Mouse (Mus musculus): ENCODE measurements around the gene Mucl3.

Gene Mucl3

GRCm38 (mm10) chr17:35643609-35644236 is at the start of gene Mucl3:
TSS of gene Mucl3 (minus strand) at chr17:35643695.
- in situ Hi-C loops (cut with MboI, MseI): no loop called here

DNA sequence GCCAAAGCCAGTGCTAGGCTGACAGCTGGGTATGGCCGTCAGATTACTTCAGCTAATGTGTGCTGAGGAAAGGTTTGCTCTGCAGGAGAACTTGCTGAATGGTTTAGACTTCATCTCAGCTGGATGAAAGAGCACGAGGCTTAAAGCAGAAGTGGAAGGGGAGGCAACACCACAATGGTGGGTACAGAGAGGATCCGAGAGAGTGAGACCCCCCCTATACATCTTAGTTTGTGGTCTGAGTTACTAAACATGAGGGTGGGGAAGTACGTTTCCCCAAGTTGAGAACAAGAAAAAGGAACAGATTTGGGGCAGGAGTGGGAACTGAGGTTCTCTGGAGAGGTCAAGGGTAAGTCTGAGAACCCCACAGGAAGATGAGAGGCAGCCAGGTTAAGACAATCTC is 48.9 kb upstream of the Mucl3 start:
- in situ Hi-C loops (cut with MboI, MseI): no loop called here

DNA sequence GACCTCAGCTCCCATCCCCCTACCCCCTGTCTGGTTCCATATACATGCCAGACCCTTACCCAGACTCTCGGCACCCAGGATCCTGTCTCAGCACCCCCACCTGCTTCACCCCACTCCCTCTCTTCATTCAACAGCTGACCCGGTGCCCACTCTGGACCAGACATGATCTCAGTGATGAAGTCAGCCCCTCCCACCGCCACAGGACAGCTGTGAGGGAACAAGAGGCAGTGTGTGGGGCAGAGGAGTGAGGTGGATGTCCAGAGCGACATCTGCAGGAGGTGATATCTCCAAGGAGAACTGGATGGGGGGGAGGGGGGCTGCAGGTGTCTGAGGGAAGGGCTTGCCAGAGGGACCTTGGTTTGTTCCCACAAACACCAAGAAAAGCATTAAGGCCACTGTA is 48.3 kb upstream of the Mucl3 start:
- in situ Hi-C loops (cut with MboI, MseI): no loop called here

DNA sequence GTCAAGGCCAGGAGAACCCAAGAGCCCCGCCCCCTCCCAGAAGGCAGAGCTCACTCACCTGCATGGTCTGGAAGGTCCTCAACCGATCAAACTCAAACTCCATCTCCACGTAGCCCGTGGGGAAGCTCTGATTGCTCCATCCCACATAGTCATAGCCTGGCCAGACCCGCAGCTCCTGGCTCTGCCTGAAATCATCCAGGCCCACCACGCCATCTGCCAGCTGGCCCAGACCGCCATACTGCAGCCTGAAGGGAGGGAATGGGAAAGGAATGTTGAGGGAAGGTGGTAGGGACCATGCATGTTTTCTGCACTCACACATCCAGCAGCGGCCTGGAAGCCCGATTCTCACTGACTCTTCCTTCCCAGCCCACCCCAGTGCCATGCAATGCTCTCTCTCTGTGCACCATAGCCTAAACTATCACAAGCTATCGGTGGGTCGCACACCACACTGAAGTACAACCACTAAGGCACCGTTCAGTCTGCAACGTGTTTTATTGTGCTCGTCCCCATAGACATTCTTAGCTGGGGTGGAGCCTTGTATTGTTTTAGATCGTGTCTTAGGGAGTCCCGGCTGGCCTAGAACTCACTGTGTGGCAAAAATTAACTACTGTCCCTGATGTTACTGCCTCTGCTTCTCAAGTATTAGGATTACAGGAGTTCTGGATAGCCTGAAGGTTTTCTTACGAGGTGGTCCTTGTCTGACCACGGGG is 46.6 kb upstream of the Mucl3 start:
- in situ Hi-C loops (cut with MboI, MseI): no loop called here

GRCm38 (mm10) chr17:35688347-35689175 is 45.1 kb upstream of the Mucl3 start:
- in situ Hi-C loops (cut with MboI, MseI): no loop called here

DNA sequence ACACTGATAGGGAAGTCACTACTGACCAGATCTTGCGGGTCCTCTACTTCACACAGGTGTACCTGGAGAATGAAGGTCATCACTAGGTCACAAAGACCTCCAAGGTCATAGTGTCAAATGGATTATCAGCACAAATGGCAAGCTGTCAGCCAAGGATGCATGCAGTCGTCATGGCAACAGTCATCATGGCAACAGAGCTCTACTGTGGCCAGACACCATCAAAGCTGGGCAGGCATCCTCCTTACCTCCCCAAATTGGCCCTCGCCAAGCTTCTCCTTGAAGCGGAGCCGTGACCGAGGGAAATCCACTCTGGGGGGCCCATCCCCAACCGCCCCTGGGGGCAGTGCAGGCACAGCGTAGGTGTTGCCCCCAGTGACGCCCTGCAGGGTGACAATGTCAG is 41.6 kb upstream of the Mucl3 start:
- in situ Hi-C loops (cut with MboI, MseI): no loop called here

DNA sequence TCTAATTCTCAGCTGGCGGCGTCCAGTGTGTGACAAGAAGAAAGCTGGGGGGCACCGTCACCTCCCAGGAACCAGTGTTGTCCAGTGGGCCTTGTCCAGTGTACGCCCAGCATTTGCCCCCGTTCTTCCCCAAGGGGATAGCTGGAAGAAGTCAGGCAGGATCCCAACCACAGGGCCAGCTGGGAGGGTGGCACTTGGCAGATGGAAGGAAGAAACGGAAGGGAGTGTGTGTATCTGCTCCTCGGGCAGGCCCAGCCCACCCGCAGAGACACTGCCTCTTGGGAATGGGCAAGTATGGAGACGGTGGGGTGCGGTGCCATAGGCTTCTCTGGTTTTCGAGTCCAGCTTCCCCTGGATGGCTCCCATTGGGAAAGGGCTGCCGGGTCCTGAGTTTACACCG is 38.5 kb upstream of the Mucl3 start:
- in situ Hi-C loops (cut with MboI, MseI): no loop called here

GRCm38 (mm10) chr17:35680591-35680990 is 37.1 kb upstream of the Mucl3 start:
- in situ Hi-C loops (cut with MboI, MseI): no loop called here

DNA sequence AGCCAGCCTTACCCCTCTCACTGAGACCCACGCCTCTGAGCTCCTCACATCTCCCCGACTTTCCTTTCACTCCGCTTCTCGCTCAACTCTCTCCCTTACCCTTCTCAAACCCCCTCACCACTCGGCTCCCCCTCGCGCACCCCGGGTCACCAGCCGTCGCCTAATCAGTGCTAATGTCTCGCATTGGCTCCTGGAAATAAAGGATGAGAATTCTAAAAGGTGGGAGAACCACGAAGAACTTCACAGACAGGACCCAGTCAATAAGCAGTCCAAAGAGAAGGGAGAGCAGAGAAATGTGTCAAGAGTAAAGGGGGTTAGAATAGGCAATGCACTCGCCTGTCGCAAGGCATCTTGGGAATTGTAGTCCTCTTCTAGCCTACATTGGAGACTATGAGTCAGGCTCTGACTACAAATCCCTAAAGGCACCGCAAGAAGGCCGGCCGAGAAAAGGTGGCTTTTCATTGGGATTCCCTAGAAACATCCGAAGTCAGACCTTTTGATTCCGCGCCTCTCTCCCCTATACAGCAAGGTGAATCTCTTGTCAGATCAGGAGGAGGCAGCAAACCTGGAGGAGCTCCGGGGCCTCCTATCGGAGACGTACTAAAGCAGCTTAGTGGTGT is 30.0 kb upstream of the Mucl3 start, which contains the start of gene Gtf2h4:
Gene Gtf2h4 (minus strand): TSS at position 324 of the 620 bp plus-strand sequence.
- in situ Hi-C loops (cut with MboI, MseI): no loop called here

DNA sequence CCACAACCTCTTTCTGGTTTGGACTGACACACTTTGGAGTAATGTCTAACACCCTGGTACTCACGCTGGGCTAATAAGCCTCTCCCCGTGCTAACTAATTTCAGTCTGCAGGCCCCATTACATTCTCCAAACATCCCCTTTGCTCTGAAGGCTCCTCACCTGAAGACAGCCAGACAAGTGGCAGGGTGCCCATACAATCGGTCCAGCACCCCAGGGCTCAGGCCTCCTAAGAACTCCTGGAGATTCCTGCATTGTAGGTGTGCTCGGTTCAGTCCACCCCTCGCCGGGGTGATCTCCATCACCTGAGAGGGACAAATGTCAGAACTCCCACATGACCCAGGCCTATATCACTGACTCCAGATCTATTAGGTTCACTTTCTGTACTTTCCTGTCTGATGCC is 29.0 kb upstream of the Mucl3 start:
- in situ Hi-C loops (cut with MboI, MseI): no loop called here

DNA sequence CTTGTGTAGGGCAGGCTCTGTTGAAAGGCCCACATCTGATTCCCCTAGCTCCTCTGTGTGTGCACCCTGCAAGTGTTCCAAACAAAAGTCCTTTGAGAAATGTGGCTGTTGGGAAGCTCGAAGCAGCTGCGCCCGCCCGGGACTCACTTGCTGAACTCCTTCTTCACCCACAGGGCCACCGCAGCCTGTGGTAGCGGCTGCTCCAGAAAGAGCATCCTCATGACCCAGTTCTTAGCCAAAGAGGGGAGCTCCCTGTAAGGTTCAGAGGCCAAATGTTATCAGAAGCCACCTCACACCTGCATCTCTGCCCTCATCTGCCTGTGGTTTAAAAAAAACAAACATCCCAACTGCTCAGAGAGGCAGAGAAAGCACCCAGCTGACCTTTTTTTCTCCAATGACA is 28.4 kb upstream of the Mucl3 start:
- in situ Hi-C loops (cut with MboI, MseI): no loop called here

GRCm38 (mm10) chr17:35669731-35670130 is 26.2 kb upstream of the Mucl3 start:
- in situ Hi-C loops (cut with MboI, MseI): no loop called here

GRCm38 (mm10) chr17:35667334-35668065 is 24.0 kb upstream of the Mucl3 start, which contains the start of gene Vars2:
TSS of gene Vars2 (minus strand) at chr17:35667592.
- in situ Hi-C loops (cut with MboI, MseI): no loop called here

DNA sequence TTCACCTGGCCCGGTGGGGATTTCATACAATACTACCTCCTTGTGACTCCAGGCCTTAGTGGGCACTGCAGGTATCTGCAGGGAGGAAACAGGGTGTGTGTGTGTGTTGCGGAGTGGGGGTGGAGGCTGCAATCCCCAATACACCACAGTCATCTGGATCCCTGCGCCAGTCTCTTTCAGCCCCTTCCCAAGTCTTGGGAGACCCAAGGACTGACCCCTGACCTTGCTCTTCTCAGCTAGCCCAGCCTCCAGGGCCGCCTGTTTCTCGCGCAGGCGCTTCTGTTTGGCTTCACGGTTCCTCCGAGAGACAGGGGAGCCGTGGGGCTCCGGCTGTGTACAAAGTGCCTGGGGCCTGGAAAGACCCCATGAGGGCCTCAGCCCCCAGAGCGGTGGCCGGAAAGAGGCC is 23.4 kb upstream of the Mucl3 start:
- in situ Hi-C loops (cut with MboI, MseI): no loop called here

DNA sequence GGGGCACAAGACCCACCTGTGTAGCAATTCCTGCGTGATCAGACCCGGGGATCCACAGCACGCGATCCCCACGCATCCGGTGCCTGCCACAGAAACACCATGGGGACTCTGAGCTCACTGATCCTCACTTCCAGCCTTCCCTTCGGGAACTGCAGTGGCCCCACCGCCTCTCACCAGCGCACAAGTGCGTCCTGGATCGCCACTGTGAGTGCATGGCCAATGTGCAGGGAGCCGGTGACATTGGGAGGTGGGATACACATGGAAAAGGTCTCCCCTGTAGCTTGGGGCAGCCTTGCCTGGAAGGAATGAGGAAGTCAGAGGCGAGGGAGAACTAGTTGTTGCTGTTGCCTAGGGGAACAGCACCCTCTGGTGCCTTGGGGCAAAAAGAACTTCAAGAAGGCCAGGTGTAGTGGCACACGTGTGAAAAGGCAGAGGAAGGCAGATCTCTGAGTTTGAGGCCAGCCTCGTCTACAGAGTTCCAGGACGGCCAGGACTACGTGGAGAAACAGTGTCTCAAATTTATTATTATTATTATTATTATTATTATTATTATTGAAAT is 22.5 kb upstream of the Mucl3 start:
- in situ Hi-C loops (cut with MboI, MseI): no loop called here

GRCm38 (mm10) chr17:35653086-35653485 is 9.6 kb upstream of the Mucl3 start:
- in situ Hi-C loops (cut with MboI, MseI): no loop called here

DNA sequence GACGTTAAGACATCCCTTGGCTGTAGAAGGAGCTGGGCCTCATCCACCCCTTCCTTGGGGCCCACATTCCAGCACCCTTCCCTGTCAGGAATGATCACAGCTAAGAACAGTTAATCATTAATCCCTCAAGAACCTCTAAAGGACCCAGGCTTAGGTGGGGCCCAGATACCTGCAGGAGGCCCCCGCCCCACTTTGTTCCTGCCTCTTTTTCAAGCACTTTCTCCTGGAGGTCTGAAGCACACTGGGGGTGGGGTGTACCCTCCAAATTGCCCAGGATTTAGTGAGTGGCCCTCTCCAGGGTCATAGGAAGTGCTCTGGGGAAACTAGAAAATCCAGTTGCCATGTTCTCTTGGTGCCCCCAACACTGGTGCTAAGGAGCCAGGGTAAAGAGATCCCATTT is 5.9 kb upstream of the Mucl3 start:
- in situ Hi-C loops (cut with MboI, MseI): no loop called here

DNA sequence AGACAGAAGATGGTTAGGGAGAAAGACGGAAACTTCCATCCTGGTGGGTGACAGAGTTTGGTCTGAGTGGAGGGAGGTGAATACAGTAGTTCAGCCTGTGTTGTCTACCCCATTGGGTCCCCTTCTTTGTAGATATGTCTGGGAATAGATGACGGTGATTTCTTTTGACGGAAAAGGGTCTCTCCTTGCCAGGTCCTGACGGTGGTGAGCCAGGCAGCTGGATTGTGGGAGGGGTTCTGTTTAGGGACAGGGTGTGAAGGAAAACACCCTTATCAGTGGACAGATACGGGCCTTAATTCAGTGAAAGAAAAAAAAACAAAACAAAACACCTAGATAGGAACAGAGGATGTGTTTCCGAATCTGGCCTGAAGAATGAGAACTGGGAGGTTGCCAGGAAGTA is 4.1 kb downstream of the Mucl3 start:
- in situ Hi-C loops (cut with MboI, MseI): loop anchor here (5.0 kb wide), 1 partner anchor 83 kb away; no protein-coding TSS in a partner anchor

DNA sequence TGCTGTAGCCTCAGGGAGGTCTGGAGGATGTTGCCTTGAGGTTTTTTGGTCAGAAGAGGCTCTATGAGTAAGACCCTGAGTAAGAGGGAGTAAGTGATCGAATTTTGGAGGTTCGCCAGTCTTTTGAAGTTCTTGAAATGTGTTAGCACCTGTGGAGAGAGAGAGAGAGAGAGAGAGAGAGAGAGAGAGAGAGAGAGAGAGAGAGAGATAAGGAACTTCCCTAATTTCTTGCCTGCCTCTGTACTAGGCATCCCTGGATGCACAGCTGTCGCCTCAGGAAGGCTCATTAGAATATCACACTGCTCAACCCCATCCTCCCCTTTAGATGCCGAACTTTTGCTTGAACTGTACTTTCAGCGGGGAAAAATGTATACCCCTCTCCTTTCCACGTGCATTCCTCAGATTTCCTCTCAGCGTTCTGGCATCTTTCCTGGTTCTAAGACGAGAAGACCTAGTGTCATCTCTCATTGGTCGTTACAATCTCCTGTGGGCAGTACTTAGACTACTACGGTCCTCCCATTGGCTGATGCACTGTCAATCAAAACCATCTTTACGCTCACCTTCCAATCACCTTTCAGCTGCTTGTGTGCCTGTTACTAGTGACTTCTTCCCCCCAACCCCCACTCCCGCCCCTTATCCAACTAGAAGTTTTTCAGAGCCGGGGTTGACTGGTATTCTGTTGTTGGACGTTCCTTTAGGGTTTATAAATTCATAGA is 4.9 kb downstream of the Mucl3 start:
- in situ Hi-C loops (cut with MboI, MseI): loop anchor here (5.0 kb wide), 1 partner anchor 84 kb away; no protein-coding TSS in a partner anchor

DNA sequence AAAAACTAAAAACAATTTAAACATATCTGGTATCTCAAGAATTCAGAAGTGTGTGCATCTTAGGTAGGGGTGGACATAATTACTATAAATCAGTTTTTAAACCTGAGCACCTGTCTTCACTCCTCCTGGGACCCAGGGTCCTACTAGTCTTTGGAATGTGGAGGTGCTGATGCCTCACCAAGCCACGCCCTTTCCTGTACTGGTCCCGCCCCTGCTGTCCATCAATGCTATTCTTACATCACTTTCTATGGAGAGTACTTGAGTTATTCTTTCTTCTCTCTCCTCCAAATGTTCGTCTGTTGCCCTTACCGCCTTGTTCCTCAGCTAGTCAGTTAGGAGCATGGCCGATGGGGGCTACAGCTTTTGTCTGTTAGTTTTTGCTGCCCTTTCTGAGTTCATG is 7.1 kb downstream of the Mucl3 start:
- in situ Hi-C loops (cut with MboI, MseI): loop anchor here (5.0 kb wide), 1 partner anchor 86 kb away; no protein-coding TSS in a partner anchor

All from regulatory T cell (primary cell).